Mouse (Mus musculus): ENCODE results near the gene Mycs. TPM values are rescaled to one million over a fixed set of nuclear protein-coding genes. Genes with fewer than 3 reads are reported as not detected.

The Mycs gene
- not detected for polyA plus RNA-seq (2012; fragmentation: generic; extraction: Trizol)

DNA sequence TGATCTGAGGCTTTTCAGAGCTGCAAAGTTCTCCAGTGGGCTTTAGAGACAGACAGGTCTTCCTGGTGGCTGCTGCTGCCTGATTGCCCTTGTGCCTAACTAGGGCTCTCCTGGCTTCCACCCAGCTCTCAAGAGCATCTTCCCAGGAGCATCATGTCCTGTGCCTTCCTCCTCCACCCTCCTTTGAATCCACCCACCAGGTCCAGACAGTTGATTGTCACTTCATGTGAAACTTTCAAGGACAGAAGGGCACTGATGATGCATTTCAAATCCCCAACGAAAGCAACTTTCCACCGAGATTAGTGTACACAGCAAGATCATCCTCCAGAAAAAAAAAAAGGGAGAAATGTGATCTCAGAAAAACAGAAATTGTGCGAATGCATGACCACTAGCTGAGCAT, at the start of gene Mycs:
Gene Mycs, minus strand, starts transcription at position 101 of the 400 bp plus-strand sequence.
- TF ChIP-seq REST (IDR thresholded peaks at IDR 0.05; ENCODE audit: insufficient read depth, insufficient read length), result no peak
- TF ChIP-seq CEBPB (IDR thresholded peaks at IDR 0.05; ENCODE audit: insufficient read depth, poor library complexity, severe bottlenecking), result no peak
- TF ChIP-seq MYOD1 (IDR thresholded peaks at IDR 0.05; ENCODE audit: control insufficient read depth in 1 of 3, insufficient read length in 2 of 3, low read depth in 2 of 3), result no peak
- TF ChIP-seq TCF3 (IDR thresholded peaks at IDR 0.05; ENCODE audit: insufficient read length, low read depth), result no peak
- Histone ChIP-seq H3K4me3 (no peak within 1 kb of the TSS), H3K36me3 (ENCODE audit: control insufficient read depth, insufficient read depth) (no peaks in the 10 kb centered on the region)

DNA sequence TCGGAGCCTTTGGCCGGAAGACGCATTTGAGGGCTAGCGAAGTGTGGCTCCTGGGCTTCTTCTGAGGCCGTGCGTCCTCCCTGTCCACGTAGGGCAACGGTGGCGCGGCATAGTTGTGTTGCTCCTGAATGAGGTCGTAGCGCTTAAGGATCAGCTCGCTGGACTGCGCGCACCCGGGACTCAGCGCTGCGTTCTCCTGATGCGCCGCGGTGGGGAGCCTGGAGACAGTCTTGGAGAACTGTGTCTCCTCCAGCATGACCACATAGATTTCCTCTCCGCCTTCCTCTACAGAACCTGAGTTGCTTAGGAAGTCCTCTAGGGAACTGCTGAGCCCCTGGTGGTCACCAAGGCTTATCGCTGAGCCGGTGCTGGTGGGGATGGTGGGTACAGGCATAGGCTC, 1.0 kb downstream of the Mycs start:
- no peak overlapping the region for H3K4me2 ChIP-seq (ENCODE audit: low read depth)

More for the DNA sequence above, at the start of gene Mycs:
- Histone ChIP-seq H3K79me2 (ENCODE audit: control insufficient read depth, insufficient read depth) (no peaks in the 10 kb centered on the region), H3K4me2 (ENCODE audit: low read depth) (no peak within 1 kb of the TSS), H3ac (ENCODE audit: control insufficient read depth, insufficient read length) (no peak within 1 kb of the TSS), H3K27me3 (ENCODE audit: control insufficient read depth, insufficient read depth, insufficient read length) (no peaks in the 10 kb centered on the region)

More for the DNA sequence above, 1.0 kb downstream of the Mycs start:
- Histone ChIP-seq H3K36me3 (ENCODE audit: control insufficient read depth, insufficient read depth) (no peaks in the 10 kb centered on the region), H3K27me3 (ENCODE audit: control insufficient read depth, insufficient read depth, insufficient read length) (no peaks in the 10 kb centered on the region), H3K4me3 (no peak overlapping the region), H3ac (ENCODE audit: control insufficient read depth, insufficient read length) (no peak overlapping the region), H3K79me2 (ENCODE audit: control insufficient read depth, insufficient read depth) (no peaks in the 10 kb centered on the region)
- no peak for TF ChIP-seq MAX (IDR thresholded peaks at IDR 0.05; ENCODE audit: low read depth)
- TF ChIP-seq E2F4 (IDR thresholded peaks at IDR 0.05; ENCODE audit: insufficient read depth), result no peak
- TF ChIP-seq POLR2AphosphoS2 (IDR thresholded peaks at IDR 0.05; ENCODE audit: insufficient read length, low read depth), result no peak
- no peak for TF ChIP-seq MYOG (IDR thresholded peaks at IDR 0.05; ENCODE audit: control insufficient read depth in 1 of 3, insufficient read depth in 1 of 3, insufficient read length in 2 of 3, low read depth in 2 of 3)
- TF ChIP-seq TCF3 (IDR thresholded peaks at IDR 0.05; ENCODE audit: insufficient read length, low read depth), result no peak
- TF ChIP-seq SRF (IDR thresholded peaks at IDR 0.05; ENCODE audit: control insufficient read depth, insufficient read length, low read depth), result no peak
- no peak for TF ChIP-seq MYOD1 (IDR thresholded peaks at IDR 0.05; ENCODE audit: control insufficient read depth in 1 of 3, insufficient read length in 2 of 3, low read depth in 2 of 3)
- no peak for TF ChIP-seq REST (IDR thresholded peaks at IDR 0.05; ENCODE audit: insufficient read depth, insufficient read length)
- no peak for TF ChIP-seq USF1 (IDR thresholded peaks at IDR 0.05; ENCODE audit: low read depth)
- TF ChIP-seq POLR2A (IDR thresholded peaks at IDR 0.05; ENCODE audit: insufficient read length, low read depth), result no peak
- TF ChIP-seq CEBPB (IDR thresholded peaks at IDR 0.05; ENCODE audit: insufficient read depth, poor library complexity, severe bottlenecking), result no peak
- no peak for TF ChIP-seq TCF12 (IDR thresholded peaks at IDR 0.05; ENCODE audit: insufficient read depth, poor library complexity, severe bottlenecking)

Other genes with a start within 250 kb of the Mycs start
- gene Btbd35f7, start 199.8 kb upstream of the Mycs start, polyA plus RNA-seq (2012; fragmentation: generic; extraction: Trizol), result not detected